ENCODE assay signal across 8 mouse cellular contexts in the genomic region with DNA sequence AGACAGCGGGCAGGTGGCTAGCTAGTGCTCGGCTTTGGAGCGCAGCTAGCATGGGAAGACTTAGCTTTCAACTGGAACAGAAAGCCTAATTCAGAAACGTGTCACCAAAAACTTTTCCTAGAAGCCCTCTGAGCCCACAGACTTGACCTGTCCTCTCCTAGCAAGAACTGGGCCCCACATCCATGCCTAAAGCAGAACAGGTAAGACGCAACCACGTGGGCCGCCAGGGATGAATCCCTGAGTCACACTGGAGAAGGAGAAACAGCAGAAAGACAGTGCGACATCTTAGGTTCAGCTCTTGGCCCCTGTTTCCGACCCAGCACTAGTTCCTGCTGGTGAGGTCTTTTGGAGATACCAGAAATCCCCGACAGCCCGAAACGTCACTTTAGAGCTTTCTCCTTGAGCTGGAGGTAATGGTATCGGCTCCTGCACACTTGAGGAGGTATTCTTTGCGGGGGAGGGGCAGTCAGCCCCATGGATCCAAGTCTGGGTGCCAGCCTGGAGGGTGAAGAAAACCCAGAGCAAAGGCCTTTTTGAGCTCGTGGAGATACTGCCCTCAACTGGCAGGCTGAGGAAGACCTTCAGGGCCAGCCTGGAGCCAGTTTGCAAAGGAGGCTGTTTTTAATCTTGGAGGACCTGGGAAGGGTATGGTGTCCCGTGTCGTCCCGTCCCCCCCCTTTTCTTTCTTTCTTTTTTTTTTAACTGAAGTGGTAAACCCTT. TPM values are rescaled to one million over a fixed set of nuclear protein-coding genes. Genes with fewer than 3 reads are reported as not detected.
A peak's percentile ranks its signal among the peaks of the same experiment; 100 is the strongest.
DNase-seq lines count a peak whose midpoint lies in the region; ATAC-seq and TF ChIP-seq lines count a peak whose summit lies in the region.

No protein-coding gene starts in this region.

- in situ Hi-C loops in CH12.LX (cut with MboI; ENCODE audit: low pct_ligation_motif_present, low pct_unique_long_range_greater_than_20kb, low sequenced_read_pairs): no loop called here

- dilution Hi-C loops in CH12.LX (cut with MboI; ENCODE audit: extremely low pct_ligation_motif_present, extremely low pct_unique_long_range_greater_than_20kb, low sequenced_read_pairs): no loop called here

- no peak overlapping the region for H3K4me3 ChIP-seq in CH12.LX (replicated peaks in 1 of 3; ENCODE audit: low read depth in 2 of 3, low read length in 2 of 3, poor library complexity in 1 of 3)
- H3K4me3 ChIP-seq in brown adipose tissue, adult 24 weeks (ENCODE audit: insufficient read depth, low read depth, low read length): peak overlapping the region; percentile 64
- H3K4me3 ChIP-seq in forebrain, embryonic 12.5 days (replicated peaks): peak overlapping the region; percentile 42
- peak overlapping the region; percentile 57 for H3K4me3 ChIP-seq in heart, embryonic 16.5 days (ENCODE audit: low read length)
- peak overlapping the region; percentile 33 for H3K4me3 ChIP-seq in liver, embryonic 13.5 days (replicated peaks)

- TF ChIP-seq EP300 in CH12.LX (IDR thresholded peaks at IDR 0.05; ENCODE audit: low read length): no peak

- peak in 1 of 2 experiments; percentile 59; a peak in 2 of 4 replicates for TF ChIP-seq CTCF in CH12.LX (conservative IDR thresholded peaks at IDR 0.05 in 1 of 2, IDR thresholded peaks at IDR 0.05 in 1 of 2; ENCODE audit: low read depth in 2 of 2, low read length in 2 of 2)

- H3K27ac ChIP-seq in CH12.LX (ENCODE audit: insufficient read depth, low read depth): no peak overlapping the region
- H3K27ac ChIP-seq in brown adipose tissue, adult 24 weeks (replicated peaks; ENCODE audit: low read depth, low read length): peak overlapping the region; percentile 91
- H3K27ac ChIP-seq in forebrain, embryonic 12.5 days: no peak overlapping the region
- H3K27ac ChIP-seq in heart, embryonic 16.5 days (ENCODE audit: low read length): no peak overlapping the region
- no peak overlapping the region for H3K27ac ChIP-seq in liver, embryonic 13.5 days

- H3K27me3 ChIP-seq in CH12.LX (replicated peaks): no peaks in the 10 kb centered on the region
- H3K27me3 ChIP-seq in forebrain, embryonic 12.5 days: peaks cover 16% of the 10 kb centered on the region
- H3K27me3 ChIP-seq in heart, embryonic 16.5 days (ENCODE audit: control insufficient read depth, insufficient read depth, low read length): no peaks in the 10 kb centered on the region
- H3K27me3 ChIP-seq in liver, embryonic 13.5 days: no peaks in the 10 kb centered on the region

- H3K79me2 ChIP-seq in CH12.LX (replicated peaks; ENCODE audit: control insufficient read depth, extremely low read depth, insufficient read depth, poor library complexity, severe bottlenecking): no peaks in the 10 kb centered on the region

- no peaks in the 10 kb centered on the region for H3K36me3 ChIP-seq in CH12.LX (replicated peaks in 1 of 2; ENCODE audit: control insufficient read depth in 1 of 2, insufficient read depth in 1 of 2, low read length in 1 of 2)
- H3K36me3 ChIP-seq in forebrain, embryonic 12.5 days (replicated peaks): no peaks in the 10 kb centered on the region
- no peaks in the 10 kb centered on the region for H3K36me3 ChIP-seq in heart, embryonic 16.5 days (ENCODE audit: control insufficient read depth, insufficient read depth)
- no peaks in the 10 kb centered on the region for H3K36me3 ChIP-seq in liver, embryonic 13.5 days

- no peak overlapping the region for H3K9ac ChIP-seq in CH12.LX (ENCODE audit: insufficient read depth, low read depth)
- H3K9ac ChIP-seq in forebrain, embryonic 12.5 days: no peak overlapping the region
- H3K9ac ChIP-seq in heart, embryonic 16.5 days (ENCODE audit: low read length): peak overlapping the region; percentile 69; the same call in 1 of the 2 replicates
- no peak overlapping the region for H3K9ac ChIP-seq in liver, embryonic 13.5 days

- no peak for DNase-seq in CH12.LX (ENCODE audit: extremely low read depth)
- peak; percentile 83 for DNase-seq in kidney, postnatal 14 days
- DNase-seq in liver, embryonic 13.5 days: peak; percentile 27
- peak; percentile 50 for DNase-seq in naive thymus-derived CD4-positive, alpha-beta T cell, adult 2 months (ENCODE audit: low read depth)
- DNase-seq in testis, postnatal 10 days (ENCODE audit: low spot score): peak; percentile 65

- WGBS in forebrain, embryonic 12.5 days: 31% methylated on average over 18 of the region's 18 CpGs
- WGBS in heart, embryonic 16.5 days: 30% methylated on average over 18 of the region's 18 CpGs
- 27% methylated on average over 18 of the region's 18 CpGs for WGBS in liver, embryonic 13.5 days (ENCODE audit: insufficient replicate concordance)

- H3K9me3 ChIP-seq in CH12.LX (replicated peaks; ENCODE audit: low read length): peaks cover 19% of the 10 kb centered on the region
- H3K9me3 ChIP-seq in forebrain, embryonic 12.5 days: no peaks in the 10 kb centered on the region
- no peaks in the 10 kb centered on the region for H3K9me3 ChIP-seq in heart, embryonic 16.5 days (replicated peaks; ENCODE audit: control insufficient read depth, low read length)
- no peaks in the 10 kb centered on the region for H3K9me3 ChIP-seq in liver, embryonic 13.5 days (replicated peaks)

- 0 out of 4 replicates have a peak, but pooled peaks cover 0 to 3% of the 10 kb centered on the region in 2 experiments for H3K4me1 ChIP-seq in CH12.LX (ENCODE audit: control insufficient read depth in 1 of 2, insufficient read depth in 2 of 2)
- no peaks in the 10 kb centered on the region for H3K4me1 ChIP-seq in brown adipose tissue, adult 24 weeks (ENCODE audit: control insufficient read depth, insufficient read depth, insufficient read length, low read length)
- H3K4me1 ChIP-seq in forebrain, embryonic 12.5 days: peaks cover 7% of the 10 kb centered on the region
- peaks cover 4% of the 10 kb centered on the region; the same call in 1 of the 2 replicates for H3K4me1 ChIP-seq in heart, embryonic 16.5 days (ENCODE audit: control insufficient read depth, insufficient read depth, low read length)
- peaks cover 26% of the 10 kb centered on the region for H3K4me1 ChIP-seq in liver, embryonic 13.5 days (replicated peaks)

- TF ChIP-seq RAD21 in CH12.LX (IDR thresholded peaks at IDR 0.05; ENCODE audit: low read depth, low read length): peak; percentile 61

- ATAC-seq in forebrain, embryonic 12.5 days (ENCODE audit: low FRiP score): peak; percentile 62
- no peak; the same call in 1 of the 2 replicates for ATAC-seq in heart, embryonic 16.5 days (replicated peaks; ENCODE audit: extremely low read depth, insufficient read depth, low FRiP score)
- no peak for ATAC-seq in liver, embryonic 13.5 days (ENCODE audit: low read depth)

- no peak for TF ChIP-seq POLR2A in CH12.LX (IDR thresholded peaks at IDR 0.05; ENCODE audit: low read depth, low read length)

- no peak overlapping the region for H3K4me2 ChIP-seq in CH12.LX (ENCODE audit: insufficient read depth, low read depth, poor library complexity, severe bottlenecking)
- peak overlapping the region; percentile 71 for H3K4me2 ChIP-seq in forebrain, embryonic 12.5 days
- peak overlapping the region; percentile 96 for H3K4me2 ChIP-seq in heart, embryonic 16.5 days (ENCODE audit: low read depth, low read length)
- H3K4me2 ChIP-seq in liver, embryonic 13.5 days: peak overlapping the region; percentile 64

RNA-seq across cellular contexts. Expression of gene Fam25c, which starts 7.7 kb away (rescaled TPM):
- not detected in 2 replicates for total RNA-seq in CH12.LX (2012; rRNA removed)
- not detected in 2 replicates for total RNA-seq in CH12.LX (2014; rRNA removed)
- not detected in 2 replicates for polyA plus RNA-seq in CH12.LX (2012; ENCODE audit: insufficient read length, low read depth)
- polyA plus RNA-seq in brown adipose tissue, adult 24 weeks (2012; ENCODE audit: insufficient read depth, insufficient read length, missing spikeins): 2.9 TPM in 1 of 2 replicates, not detected in the other
- not detected in 2 replicates for polyA plus RNA-seq in forebrain, embryonic 12.5 days (2016; fragmentation: Nextera tagmentation; extraction: Ambion mirVana)
- polyA plus RNA-seq in heart, embryonic 16.5 days (2015; fragmentation: Nextera tagmentation; extraction: Ambion mirVana): not detected in 2 replicates
- polyA plus RNA-seq in liver, embryonic 13.5 days (2015; fragmentation: Nextera tagmentation; extraction: Ambion mirVana): not detected in 2 replicates

RNA-seq across cellular contexts. Expression of gene Sncg, which starts 11.7 kb away (rescaled TPM):
- 0.21 and 0.50 TPM in 2 replicates for total RNA-seq in CH12.LX (2012; rRNA removed)
- 0.50 TPM in 1 of 2 replicates, not detected in the other for total RNA-seq in CH12.LX (2014; rRNA removed)
- 0.27 TPM in 1 of 2 replicates, not detected in the other for polyA plus RNA-seq in CH12.LX (2012; ENCODE audit: insufficient read length, low read depth)
- 136 and 188 TPM in 2 replicates for polyA plus RNA-seq in brown adipose tissue, adult 24 weeks (2012; ENCODE audit: insufficient read depth, insufficient read length, missing spikeins)
- polyA plus RNA-seq in forebrain, embryonic 12.5 days (2016; fragmentation: Nextera tagmentation; extraction: Ambion mirVana): 4.3 and 7.5 TPM in 2 replicates
- polyA plus RNA-seq in heart, embryonic 16.5 days (2015; fragmentation: Nextera tagmentation; extraction: Ambion mirVana): 2.3 and 3.7 TPM in 2 replicates
- polyA plus RNA-seq in liver, embryonic 13.5 days (2015; fragmentation: Nextera tagmentation; extraction: Ambion mirVana): 0.28 and 0.52 TPM in 2 replicates

RNA-seq across cellular contexts. Expression of gene Mmrn2, which starts 12.4 kb away (rescaled TPM):
- total RNA-seq in CH12.LX (2012; rRNA removed): 0.04 TPM in 1 of 2 replicates, not detected in the other
- not detected in 2 replicates for total RNA-seq in CH12.LX (2014; rRNA removed)
- 0.06 and 0.10 TPM in 2 replicates for polyA plus RNA-seq in CH12.LX (2012; ENCODE audit: insufficient read length, low read depth)
- polyA plus RNA-seq in brown adipose tissue, adult 24 weeks (2012; ENCODE audit: insufficient read depth, insufficient read length, missing spikeins): 5.0 and 12.8 TPM in 2 replicates
- polyA plus RNA-seq in forebrain, embryonic 12.5 days (2016; fragmentation: Nextera tagmentation; extraction: Ambion mirVana): 5.5 and 6.1 TPM in 2 replicates
- polyA plus RNA-seq in heart, embryonic 16.5 days (2015; fragmentation: Nextera tagmentation; extraction: Ambion mirVana): 28.2 and 28.7 TPM in 2 replicates
- 2.6 and 3.0 TPM in 2 replicates for polyA plus RNA-seq in liver, embryonic 13.5 days (2015; fragmentation: Nextera tagmentation; extraction: Ambion mirVana)

RNA-seq across cellular contexts. Expression of gene Glud1, which starts 52.4 kb away (rescaled TPM):
- total RNA-seq in CH12.LX (2012; rRNA removed): 87.3 and 89.9 TPM in 2 replicates
- 116 and 118 TPM in 2 replicates for total RNA-seq in CH12.LX (2014; rRNA removed)
- polyA plus RNA-seq in CH12.LX (2012; ENCODE audit: insufficient read length, low read depth): 134 and 143 TPM in 2 replicates
- 115 and 160 TPM in 2 replicates for polyA plus RNA-seq in brown adipose tissue, adult 24 weeks (2012; ENCODE audit: insufficient read depth, insufficient read length, missing spikeins)
- 85.9 and 87.8 TPM in 2 replicates for polyA plus RNA-seq in forebrain, embryonic 12.5 days (2016; fragmentation: Nextera tagmentation; extraction: Ambion mirVana)
- 54.1 and 56.8 TPM in 2 replicates for polyA plus RNA-seq in heart, embryonic 16.5 days (2015; fragmentation: Nextera tagmentation; extraction: Ambion mirVana)
- 127 and 130 TPM in 2 replicates for polyA plus RNA-seq in liver, embryonic 13.5 days (2015; fragmentation: Nextera tagmentation; extraction: Ambion mirVana)

RNA-seq across cellular contexts. Expression of gene Shld2, which starts 52.6 kb away (rescaled TPM):
- total RNA-seq in CH12.LX (2012; rRNA removed) (13.4 and 13.9 TPM in 2 replicates), CH12.LX (2014; rRNA removed) (21.8 and 24.1 TPM in 2 replicates)
- 11.4 and 12.0 TPM in 2 replicates for polyA plus RNA-seq in CH12.LX (2012; ENCODE audit: insufficient read length, low read depth)
- 6.3 and 9.9 TPM in 2 replicates for polyA plus RNA-seq in brown adipose tissue, adult 24 weeks (2012; ENCODE audit: insufficient read depth, insufficient read length, missing spikeins)
- polyA plus RNA-seq in forebrain, embryonic 12.5 days (2016; fragmentation: Nextera tagmentation; extraction: Ambion mirVana): 8.7 and 11.0 TPM in 2 replicates
- 7.7 and 8.9 TPM in 2 replicates for polyA plus RNA-seq in heart, embryonic 16.5 days (2015; fragmentation: Nextera tagmentation; extraction: Ambion mirVana)
- 7.2 and 8.0 TPM in 2 replicates for polyA plus RNA-seq in liver, embryonic 13.5 days (2015; fragmentation: Nextera tagmentation; extraction: Ambion mirVana)

Comparison
In these comparisons a context has a peak if more than half of its experiments do, and no peak if none do; other contexts are left out.
1. H3K4me3 ChIP-seq: peak in brown adipose tissue, adult 24 weeks (single experiment), forebrain, embryonic 12.5 days (single experiment), heart, embryonic 16.5 days (single experiment) and liver, embryonic 13.5 days (single experiment); none in CH12.LX (0 of 3).
2. RNA of gene Sncg, which starts 11.7 kb away (polyA plus RNA-seq): 136 to 188 TPM in brown adipose tissue, adult 24 weeks; 4.3 to 7.5 TPM in forebrain, embryonic 12.5 days, 2.3 to 3.7 TPM in heart, embryonic 16.5 days, 0.28 to 0.52 TPM in liver, embryonic 13.5 days and 0.27 TPM in CH12.LX; every median in the first group is over 10 times any median in the second.